In genomic region chr11:100527066-100527457, GRCm38 (mm10) we compare ENCODE assay signal across 7 mouse cellular contexts. TPM values are rescaled to one million over a fixed set of nuclear protein-coding genes. Genes with fewer than 3 reads are reported as not detected.
DNase-seq lines count a peak whose midpoint lies in the region; ATAC-seq and TF ChIP-seq lines count a peak whose summit lies in the region.

No protein-coding gene starts in this region.

- H3K9ac ChIP-seq in intestine, embryonic 15.5 days, result peak overlapping the region; percentile 86

- WGBS in intestine, embryonic 15.5 days, result under 1% methylated on average over 26 of the region's 26 CpGs

- H3K36me3 ChIP-seq in intestine, embryonic 15.5 days, result peaks cover 18% of the 10 kb centered on the region

- no peaks in the 10 kb centered on the region for H3K27me3 ChIP-seq in intestine, embryonic 15.5 days (replicated peaks)

- TF ChIP-seq POLR2A in cortical plate, adult 2 months (IDR thresholded peaks at IDR 0.05; ENCODE audit: extremely low read depth, insufficient read depth, low read length), result no peak

- peak; percentile 76 for DNase-seq in adrenal gland, adult 2 months
- DNase-seq in gastrocnemius, adult 2 months, result peak; percentile 69
- DNase-seq in left cerebral cortex, postnatal 25 days (ENCODE audit: low spot score in 2 of 2), result peak; percentile 53 to 64
- peak; percentile 50 to 52 for DNase-seq in right cerebral cortex, postnatal 36 days (ENCODE audit: low spot score in 2 of 2)

- no peak overlapping the region; the same call in 1 of the 2 replicates for H3K27ac ChIP-seq in cortical plate, adult 2 months (ENCODE audit: insufficient read depth, low read length)
- H3K27ac ChIP-seq in gastrocnemius, adult 2 months, result peak overlapping the region; percentile 95
- H3K27ac ChIP-seq in intestine, embryonic 15.5 days, result peak overlapping the region; percentile 84

- intact Hi-C loops in gastrocnemius, adult 2 months (cut with DNase I), result loop anchor here (1.0 kb wide), 1 partner anchor 18 kb away; the partner anchor contains the start of gene Ttc25
- intact Hi-C loops in left cerebral cortex, postnatal 25 days (cut with DNase I), result no loop called here

- TF ChIP-seq CTCF in cortical plate, adult 2 months (IDR thresholded peaks at IDR 0.05; ENCODE audit: extremely low read depth, insufficient read depth, low read length), result no peak
- TF ChIP-seq CTCF in gastrocnemius, adult 2 months (IDR thresholded peaks at IDR 0.05), result peak; percentile 38

- H3K4me3 ChIP-seq in cortical plate, adult 2 months (ENCODE audit: insufficient read depth, low read length), result peak overlapping the region; percentile 70
- H3K4me3 ChIP-seq in gastrocnemius, adult 2 months, result peak overlapping the region; percentile 88
- H3K4me3 ChIP-seq in intestine, embryonic 15.5 days (replicated peaks), result peak overlapping the region; percentile 77

- peaks cover 3% of the 10 kb centered on the region; the same call in 1 of the 2 replicates for H3K4me1 ChIP-seq in cortical plate, adult 2 months (ENCODE audit: control insufficient read depth, insufficient read depth, low read length)
- H3K4me1 ChIP-seq in intestine, embryonic 15.5 days (replicated peaks), result peaks cover 37% of the 10 kb centered on the region

- no peaks in the 10 kb centered on the region for H3K9me3 ChIP-seq in intestine, embryonic 15.5 days

- peak overlapping the region; percentile 91 for H3K4me2 ChIP-seq in intestine, embryonic 15.5 days (replicated peaks)

- peak; percentile 21 for ATAC-seq in intestine, embryonic 15.5 days
- ATAC-seq in megakaryocyte progenitor cell, adult 5-6 weeks (replicated peaks; ENCODE audit: poor library complexity), result peak; percentile 38

RNA-seq across cellular contexts. Expression of gene Acly, which starts 0.7 kb away (rescaled TPM):
- total RNA-seq in adrenal gland, adult 2 months (2021), result 1,000 to 10,000 TPM; 1,249 to 2,157 TPM
- 567 and 624 TPM in 2 replicates for polyA plus RNA-seq in adrenal gland, adult 2 months (2012; rRNA removed)
- 87.1 and 94.6 TPM in 2 replicates for polyA plus RNA-seq in cortical plate, adult 2 months (2012; rRNA removed)
- total RNA-seq in gastrocnemius, adult 2 months (2021), result 10 to 100 TPM; 10.3 to 19.0 TPM
- polyA plus RNA-seq in intestine, embryonic 15.5 days (2015; fragmentation: Nextera tagmentation; extraction: Ambion mirVana), result 146 and 153 TPM in 2 replicates
- total RNA-seq in left cerebral cortex, postnatal 25 days (2021), result 100 to 1,000 TPM; 114 to 124 TPM
- total RNA-seq in megakaryocyte progenitor cell, adult 5-6 weeks (2015), result 80.4 and 81.7 TPM in 2 replicates
- 89.1 and 101 TPM in 2 replicates for total RNA-seq in megakaryocyte progenitor cell, adult 5-6 weeks (2017)

RNA-seq across cellular contexts. Expression of gene Ttc25, which starts 18.3 kb away (rescaled TPM):
- 10 to 100 TPM in 1 of 2 experiments, 1 to 10 TPM in 1; 3.5 to 11.4 TPM for total RNA-seq in adrenal gland, adult 2 months (2021)
- 1.3 and 1.6 TPM in 2 replicates for polyA plus RNA-seq in adrenal gland, adult 2 months (2012; rRNA removed)
- polyA plus RNA-seq in cortical plate, adult 2 months (2012; rRNA removed), result 1.8 and 2.0 TPM in 2 replicates
- under 1 TPM; 0.10 to 0.31 TPM for total RNA-seq in gastrocnemius, adult 2 months (2021)
- 0.19 and 0.20 TPM in 2 replicates for polyA plus RNA-seq in intestine, embryonic 15.5 days (2015; fragmentation: Nextera tagmentation; extraction: Ambion mirVana)
- 1 to 10 TPM in 1 of 2 experiments, under 1 TPM in 1; 0.55 to 1.3 TPM for total RNA-seq in left cerebral cortex, postnatal 25 days (2021)
- 0.05 TPM in 1 of 2 replicates, not detected in the other for total RNA-seq in megakaryocyte progenitor cell, adult 5-6 weeks (2015)
- 0.04 and 0.30 TPM in 2 replicates for total RNA-seq in megakaryocyte progenitor cell, adult 5-6 weeks (2017)

RNA-seq across cellular contexts. Expression of gene Cnp, which starts 47.6 kb away (rescaled TPM):
- total RNA-seq in adrenal gland, adult 2 months (2021), result 10 to 100 TPM; 38.3 to 55.4 TPM
- polyA plus RNA-seq in adrenal gland, adult 2 months (2012; rRNA removed), result 29.4 and 36.5 TPM in 2 replicates
- polyA plus RNA-seq in cortical plate, adult 2 months (2012; rRNA removed), result 396 and 492 TPM in 2 replicates
- total RNA-seq in gastrocnemius, adult 2 months (2021), result 1 to 10 TPM; 3.2 to 4.4 TPM
- 32.1 and 34.4 TPM in 2 replicates for polyA plus RNA-seq in intestine, embryonic 15.5 days (2015; fragmentation: Nextera tagmentation; extraction: Ambion mirVana)
- total RNA-seq in left cerebral cortex, postnatal 25 days (2021), result 100 to 1,000 TPM; 207 to 230 TPM
- total RNA-seq in megakaryocyte progenitor cell, adult 5-6 weeks (2015), result 6.9 and 8.2 TPM in 2 replicates
- 16.2 and 21.7 TPM in 2 replicates for total RNA-seq in megakaryocyte progenitor cell, adult 5-6 weeks (2017)

RNA-seq across cellular contexts. Expression of gene Klhl11, which starts 54.5 kb away (rescaled TPM):
- 10 to 100 TPM; 47.4 to 47.5 TPM for total RNA-seq in adrenal gland, adult 2 months (2021)
- 14.2 and 16.8 TPM in 2 replicates for polyA plus RNA-seq in adrenal gland, adult 2 months (2012; rRNA removed)
- polyA plus RNA-seq in cortical plate, adult 2 months (2012; rRNA removed), result 13.8 TPM in 2 replicates
- total RNA-seq in gastrocnemius, adult 2 months (2021), result 1 to 10 TPM; 4.7 to 4.9 TPM
- 5.7 and 5.9 TPM in 2 replicates for polyA plus RNA-seq in intestine, embryonic 15.5 days (2015; fragmentation: Nextera tagmentation; extraction: Ambion mirVana)
- total RNA-seq in left cerebral cortex, postnatal 25 days (2021), result 100 to 1,000 TPM in 1 of 2 experiments, 10 to 100 TPM in 1; 97.7 to 102 TPM
- 9.8 and 14.0 TPM in 2 replicates for total RNA-seq in megakaryocyte progenitor cell, adult 5-6 weeks (2015)
- 17.2 and 24.1 TPM in 2 replicates for total RNA-seq in megakaryocyte progenitor cell, adult 5-6 weeks (2017)

Comparison
In these comparisons a context has a peak if more than half of its experiments do, and no peak if none do; other contexts are left out.
1. RNA of gene Acly, which starts 0.7 kb away (total RNA-seq): 1,249 to 2,157 TPM in adrenal gland, adult 2 months; 114 to 124 TPM in left cerebral cortex, postnatal 25 days, 80.4 to 101 TPM in megakaryocyte progenitor cell, adult 5-6 weeks and 10.3 to 19.0 TPM in gastrocnemius, adult 2 months; every median in the first group is over 10 times any median in the second.
2. Peak in every context shown above with its lines, with median percentiles within 50 percentile points of each other: DNase-seq and H3K4me3 ChIP-seq.